Mouse (Mus musculus) ZHBTc4 (cell line): ENCODE measurements around the gene Rbmx2.

ENCODE experiments used
- DNase-seq: peaks from one replicate; pipeline ENCODE4 v3.0.0-alpha.2; 2011; ENCODE audit warnings: low read depth, low spot score

The Rbmx2 gene

GRCm38 (mm10) chrX:48694864-48695371 is at the start of gene Rbmx2:
Rbmx2 (plus strand) TSS chrX:48695004.
- DNase-seq: peak; percentile 96

GRCm38 (mm10) chrX:48666807-48667206 is 28.0 kb upstream of the Rbmx2 start:
- no peak for DNase-seq

- DNase-seq: peak; percentile 64
Measured at GRCm38 (mm10) chrX:48669588-48669987, 25.2 kb upstream of the Rbmx2 start.

GRCm38 (mm10) chrX:48671714-48672113 is 23.1 kb upstream of the Rbmx2 start:
- no peak for DNase-seq

- no peak for DNase-seq
Measured at GRCm38 (mm10) chrX:48674171-48674570, 20.6 kb upstream of the Rbmx2 start, which contains the start of gene Gpr119. Gpr119 (minus strand) TSS chrX:48674478.

GRCm38 (mm10) chrX:48683451-48683850 is 11.4 kb upstream of the Rbmx2 start:
- peak; percentile 60 for DNase-seq

- no peak for DNase-seq
Measured at GRCm38 (mm10) chrX:48683857-48684256, 10.9 kb upstream of the Rbmx2 start.

- no peak for DNase-seq
Measured at GRCm38 (mm10) chrX:48694460-48694859, 344 bp upstream of the Rbmx2 start.

- peak; percentile 56 for DNase-seq
Measured at GRCm38 (mm10) chrX:48709701-48710100, 14.9 kb downstream of the Rbmx2 start.

- DNase-seq: no peak
Measured at GRCm38 (mm10) chrX:48712846-48713245, 18.0 kb downstream of the Rbmx2 start.

GRCm38 (mm10) chrX:48754710-48755283 is 60.0 kb downstream of the Rbmx2 start:
- no peak for DNase-seq
